Mouse (Mus musculus) macrophage (primary cell): Measurements from ENCODE around the gene Nav2. TPM values are rescaled to one million over a fixed set of nuclear protein-coding genes. Genes with fewer than 3 reads are reported as not detected.

Experiments used
- H3K27ac ChIP-seq: fragments of 350-480 bp; formaldehyde crosslinking; 2 replicates; pipeline ENCODE4 v1.9.0; 2021
- H3K36me3 ChIP-seq: fragments of 350-480 bp; formaldehyde crosslinking; 2 replicates; pipeline ENCODE4 v1.9.0; 2021; ENCODE audit errors: inconsistent target
- H3K4me3 ChIP-seq: fragments of 350-480 bp; formaldehyde crosslinking; 2 replicates; pipeline ENCODE4 v1.9.0; 2021; ENCODE audit errors: inconsistent target
- H3K79me2 ChIP-seq: fragments of 350-480 bp; formaldehyde crosslinking; 2 replicates; pipeline ENCODE4 v1.9.0; 2021; ENCODE audit errors: inconsistent target
- WGBS: methylation state at CpG from one replicate; pipeline ENCODE4 v1.1.7; 2026; ENCODE audit warnings: inconsistent platforms; ENCODE audit not compliant: missing documents; 5-methylcytosine and 5-hydroxymethylcytosine counted together
- polyA plus RNA-seq: library from polyadenylated mRNA; stranded (reverse); fragments of 250-400 nt; gene quantifications from 3 replicates; pipeline ENCODE4 v1.2.4, GENCODE M21; 2018; ENCODE audit warnings: inconsistent platforms

Nav2 gene
- polyA plus RNA-seq, 1 experiment from 2014 or later, result 19.2 TPM

DNA sequence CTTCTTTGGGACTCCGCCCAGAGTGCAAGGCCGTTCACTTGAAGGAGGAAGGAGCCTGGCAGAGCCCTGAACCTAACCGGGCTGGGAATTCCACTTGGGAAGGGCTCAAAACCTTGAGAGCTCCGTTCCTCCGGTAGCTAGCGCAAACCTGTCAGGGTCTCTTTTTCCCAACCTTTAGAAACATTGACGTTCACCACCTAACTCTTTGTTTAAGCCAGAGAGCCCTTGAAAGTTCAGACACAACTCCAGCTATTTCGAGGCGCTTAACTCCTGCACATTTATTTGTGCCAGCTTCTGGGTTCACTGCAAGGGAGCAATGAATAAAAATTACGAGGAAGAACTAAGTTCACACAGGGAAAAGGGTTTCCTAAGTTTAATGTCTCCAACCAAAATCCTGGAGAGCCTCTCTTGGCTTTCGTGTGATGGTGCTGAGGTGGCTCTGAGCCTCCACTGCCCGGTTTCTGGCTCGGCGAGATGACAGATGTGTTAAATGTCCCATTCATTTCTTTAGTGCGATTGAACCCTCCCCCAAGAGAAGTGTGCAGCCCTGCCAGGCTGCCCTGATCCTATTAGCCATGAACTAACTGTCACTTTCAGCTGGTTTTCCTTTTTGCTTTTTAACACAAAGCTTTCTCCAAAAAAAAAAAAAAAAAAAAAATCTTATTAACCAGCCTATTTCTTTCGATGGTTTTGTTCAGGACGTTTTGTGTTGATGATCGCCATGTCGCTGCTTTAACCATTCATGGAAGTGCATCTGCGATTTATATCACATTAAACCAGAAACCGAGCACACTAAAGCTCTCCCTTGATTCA is 729.5 kb downstream of the Nav2 start:
- H3K27ac ChIP-seq, result no peak overlapping the region
- 10% methylated on average over 21 of the region's 21 CpGs for WGBS
- H3K4me3 ChIP-seq, result no peak overlapping the region
- H3K79me2 ChIP-seq, result no peaks in the 10 kb centered on the region
- no peaks in the 10 kb centered on the region for H3K36me3 ChIP-seq

DNA sequence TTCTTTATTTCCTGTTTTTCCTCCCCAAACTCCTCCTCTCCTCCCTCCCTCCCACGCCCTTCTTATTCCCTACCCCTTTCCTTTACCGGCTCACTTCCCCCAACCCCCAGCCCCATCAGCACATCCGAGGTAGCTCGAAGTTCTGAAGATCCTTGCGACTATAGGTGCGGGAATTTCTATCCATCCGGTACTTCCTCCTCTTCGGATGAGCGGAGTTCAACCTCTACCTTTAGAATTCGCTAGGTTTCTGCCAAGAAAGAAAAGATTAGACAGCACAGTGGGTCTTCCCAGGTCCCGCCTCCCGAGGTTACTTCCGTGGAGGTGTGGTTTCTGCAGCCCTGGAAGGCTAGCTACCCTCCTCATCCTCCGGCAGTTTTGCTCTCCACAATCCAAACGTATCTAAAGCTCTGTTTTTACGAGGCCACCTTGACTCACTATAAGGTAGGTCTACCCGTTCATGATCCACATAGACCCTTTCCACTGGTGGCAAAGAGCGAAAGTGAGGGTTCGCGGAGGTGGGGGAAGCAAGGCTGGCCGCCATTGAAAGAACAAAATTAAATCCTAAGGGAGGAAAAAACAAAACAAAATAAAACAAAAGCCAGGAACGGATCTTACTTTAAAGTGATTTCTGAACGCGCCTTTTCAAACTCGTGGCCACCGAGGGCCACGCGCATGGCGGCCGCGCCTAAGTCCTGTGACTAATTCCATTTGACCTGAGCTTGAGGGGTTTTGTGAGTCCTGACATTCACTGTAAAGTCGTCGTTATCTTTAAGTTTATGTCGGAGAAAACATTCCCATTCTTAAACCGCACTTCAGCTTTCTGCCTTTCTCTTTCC is 730.6 kb downstream of the Nav2 start:
- WGBS, result 14% methylated on average over 35 of the region's 35 CpGs
- Histone ChIP-seq H3K79me2 (no peaks in the 10 kb centered on the region), H3K27ac (no peak overlapping the region), H3K4me3 (no peak overlapping the region), H3K36me3 (no peaks in the 10 kb centered on the region)

DNA sequence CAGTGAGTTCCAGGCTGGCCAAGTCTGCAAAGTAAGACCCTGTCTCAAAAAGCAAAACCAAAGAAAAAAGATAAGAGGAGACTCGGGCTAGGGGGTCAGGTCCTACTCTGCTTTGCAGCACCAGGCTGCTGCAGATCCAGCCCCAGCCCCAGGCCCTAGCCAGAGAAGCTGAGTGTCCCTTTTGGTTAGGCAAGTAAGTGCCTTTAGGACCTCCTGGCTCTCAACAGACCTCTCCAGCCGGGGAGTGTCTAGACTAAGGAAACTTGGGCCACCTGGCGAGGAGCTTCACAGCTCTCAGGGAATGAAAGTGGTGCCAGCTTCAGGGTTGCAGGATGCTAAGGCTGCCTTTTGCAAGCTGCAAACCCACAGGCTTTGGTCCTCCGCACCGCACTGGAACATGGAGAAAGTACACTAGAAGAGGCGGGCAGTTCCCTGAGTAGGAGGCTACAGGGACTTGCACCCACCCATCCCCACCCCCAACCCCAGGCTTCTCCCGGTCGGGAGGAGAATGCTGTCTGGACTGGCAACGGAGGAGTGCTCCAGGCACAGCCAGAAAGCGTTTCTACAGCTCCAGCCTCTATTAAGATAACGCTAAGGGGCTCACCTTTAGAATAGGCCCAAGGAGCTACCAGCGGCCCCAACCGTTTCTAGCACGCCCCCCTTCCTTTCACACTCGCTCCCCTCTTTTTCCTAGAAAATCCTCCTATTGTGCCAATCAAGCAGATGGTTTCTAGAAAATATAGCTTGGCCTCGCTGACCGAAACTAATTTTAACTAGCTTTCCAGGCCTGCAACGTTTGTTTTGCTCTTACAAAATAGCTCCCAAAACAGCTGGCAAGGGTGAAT is 731.6 kb downstream of the Nav2 start:
- Histone ChIP-seq H3K36me3 (no peaks in the 10 kb centered on the region), H3K4me3 (no peak overlapping the region), H3K27ac (no peak overlapping the region), H3K79me2 (no peaks in the 10 kb centered on the region)
- WGBS, result 70% methylated on average over 18 of the region's 18 CpGs

DNA sequence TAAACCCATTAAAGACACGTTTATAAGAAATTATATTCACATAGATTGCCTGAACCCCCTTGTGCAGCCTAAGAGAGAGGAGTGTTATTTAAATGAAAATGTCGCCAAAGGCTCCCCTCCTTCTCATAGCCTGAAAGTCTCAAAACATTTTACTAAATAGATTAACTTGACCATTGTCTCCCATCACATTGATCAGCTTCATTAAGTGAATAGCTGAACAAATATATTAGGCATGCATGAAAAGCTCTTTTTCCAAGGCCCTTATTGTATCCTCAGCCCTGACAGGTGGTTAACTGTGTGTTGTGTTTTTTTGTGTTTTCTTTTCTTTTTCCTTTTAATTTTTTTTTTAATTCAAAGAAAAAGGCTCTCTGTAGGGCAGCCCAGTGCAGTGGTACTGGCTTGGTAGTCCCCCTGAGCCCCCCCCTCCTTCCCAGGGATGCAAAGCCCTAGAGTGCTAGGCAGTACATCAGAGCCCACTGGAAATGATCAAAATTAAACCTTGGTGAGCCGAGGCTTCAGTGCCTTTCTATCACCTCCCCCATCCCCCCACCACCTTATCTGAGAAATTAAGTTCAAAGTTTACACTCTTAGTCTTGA is 732.3 kb downstream of the Nav2 start:
- H3K79me2 ChIP-seq, result no peaks in the 10 kb centered on the region
- H3K27ac ChIP-seq, result no peak overlapping the region
- 74% methylated on average over 3 of the region's 3 CpGs for WGBS
- H3K4me3 ChIP-seq, result no peak overlapping the region
- no peaks in the 10 kb centered on the region for H3K36me3 ChIP-seq

Other genes with a start within 250 kb of the Nav2 start
- gene Zdhhc13, start 119.7 kb upstream of the Nav2 start, polyA plus RNA-seq, result 14.7 to 19.5 TPM (median 14.9 TPM) in 3 replicates
- gene Csrp3, start 60.7 kb upstream of the Nav2 start, polyA plus RNA-seq, result not detected in 3 replicates
- 1.8 to 8.8 TPM (median 6.0 TPM) in 3 replicates for gene E2f8, start 27.1 kb upstream of the Nav2 start, polyA plus RNA-seq